In genomic region chr2:148021919-148022570, GRCm38 (mm10) we compare ENCODE assay signal across 22 mouse cellular contexts. TPM values are rescaled to one million over a fixed set of nuclear protein-coding genes. Genes with fewer than 3 reads are reported as not detected.
DNase-seq lines count a peak whose midpoint lies in the region; ATAC-seq lines count a peak whose summit lies in the region.
"Had no signal": no experiment of that assay in that cellular context is flagged by ENCODE, and none has a peak within 500 bp of the region (broad histone marks: within the 10 kb centered on the region; RNA-seq: fewer than 3 reads in every experiment).

No protein-coding gene starts in this region.

- no peak overlapping the region for H3K4me2 ChIP-seq in liver, embryonic 12.5 days
- H3K4me2 ChIP-seq in liver, embryonic 11.5 days = no peak overlapping the region
- H3K4me2 ChIP-seq in midbrain, embryonic 11.5 days = peak overlapping the region; percentile 1; the same call in 1 of the 2 replicates
- no peak overlapping the region for H3K4me2 ChIP-seq in midbrain, embryonic 16.5 days (ENCODE audit: low read length)
- 0 out of 2 replicates have a peak overlapping the region, but pooled peaks have one; percentile 4 for H3K4me2 ChIP-seq in midbrain, embryonic 14.5 days (ENCODE audit: low read length)
- H3K4me2 ChIP-seq in kidney, embryonic 16.5 days (replicated peaks; ENCODE audit: low read depth, low read length) = no peak overlapping the region
- H3K4me2 ChIP-seq: forebrain, embryonic 12.5 days had no signal

- peak overlapping the region; percentile 20; the same call in 1 of the 2 replicates for H3K27ac ChIP-seq in liver, embryonic 12.5 days
- H3K27ac ChIP-seq in liver, embryonic 11.5 days (ENCODE audit: low read depth, low read length) = no peak overlapping the region; the same call in 1 of the 2 replicates
- peak overlapping the region; percentile 62 for H3K27ac ChIP-seq in midbrain, embryonic 11.5 days (ENCODE audit: low read depth, low read length)
- H3K27ac ChIP-seq in midbrain, embryonic 16.5 days (ENCODE audit: low read length) = no peak overlapping the region
- H3K27ac ChIP-seq in midbrain, embryonic 14.5 days (replicated peaks; ENCODE audit: low read depth, low read length) = 0 out of 2 replicates have a peak overlapping the region, but pooled peaks have one; percentile 20
- no peak overlapping the region for H3K27ac ChIP-seq in kidney, embryonic 16.5 days (ENCODE audit: low read length)
- H3K27ac ChIP-seq: forebrain, embryonic 12.5 days; layer of hippocampus, adult 2 months had no signal

- H3K4me1 ChIP-seq in liver, embryonic 12.5 days = 0 out of 2 replicates have a peak, but pooled peaks cover 3% of the 10 kb centered on the region
- H3K4me1 ChIP-seq in liver, embryonic 11.5 days (replicated peaks; ENCODE audit: control insufficient read depth, insufficient read depth, low read length) = no peaks in the 10 kb centered on the region
- peaks cover 6% of the 10 kb centered on the region; the same call in 1 of the 2 replicates for H3K4me1 ChIP-seq in midbrain, embryonic 11.5 days (ENCODE audit: control insufficient read depth, insufficient read depth, low read length)
- H3K4me1 ChIP-seq in midbrain, embryonic 16.5 days (ENCODE audit: control insufficient read depth, insufficient read depth, low read length) = no peaks in the 10 kb centered on the region
- H3K4me1 ChIP-seq in midbrain, embryonic 14.5 days (ENCODE audit: control insufficient read depth, insufficient read depth, low read length) = no peaks in the 10 kb centered on the region
- H3K4me1 ChIP-seq in kidney, embryonic 16.5 days (ENCODE audit: insufficient read depth, low read length) = 0 out of 2 replicates have a peak, but pooled peaks cover 5% of the 10 kb centered on the region

- peaks cover 26% of the 10 kb centered on the region; the same call in 1 of the 2 replicates for H3K27me3 ChIP-seq in liver, embryonic 12.5 days (replicated peaks)
- H3K27me3 ChIP-seq in liver, embryonic 11.5 days (replicated peaks; ENCODE audit: control insufficient read depth, insufficient read depth, low read length) = peaks cover 6% of the 10 kb centered on the region; the same call in 1 of the 2 replicates
- peaks cover 65% of the 10 kb centered on the region for H3K27me3 ChIP-seq in midbrain, embryonic 11.5 days (ENCODE audit: control insufficient read depth, insufficient read depth, low read length)
- H3K27me3 ChIP-seq in midbrain, embryonic 16.5 days (ENCODE audit: control insufficient read depth, insufficient read depth, low read depth, low read length) = peaks cover 65% of the 10 kb centered on the region
- peaks cover 88% of the 10 kb centered on the region for H3K27me3 ChIP-seq in midbrain, embryonic 14.5 days (ENCODE audit: control insufficient read depth, insufficient read depth, low read length)
- peaks cover 77% of the 10 kb centered on the region for H3K27me3 ChIP-seq in kidney, embryonic 16.5 days (ENCODE audit: insufficient read depth, low read length)

- no peaks in the 10 kb centered on the region for H3K36me3 ChIP-seq in liver, embryonic 12.5 days
- H3K36me3 ChIP-seq in liver, embryonic 11.5 days (ENCODE audit: control insufficient read depth, insufficient read depth, low read length) = no peaks in the 10 kb centered on the region
- no peaks in the 10 kb centered on the region for H3K36me3 ChIP-seq in midbrain, embryonic 11.5 days (ENCODE audit: control insufficient read depth, insufficient read depth, low read length)
- H3K36me3 ChIP-seq in midbrain, embryonic 16.5 days (ENCODE audit: control insufficient read depth, insufficient read depth, low read length) = no peaks in the 10 kb centered on the region
- no peaks in the 10 kb centered on the region for H3K36me3 ChIP-seq in midbrain, embryonic 14.5 days (ENCODE audit: control insufficient read depth, insufficient read depth, low read length)
- H3K36me3 ChIP-seq in kidney, embryonic 16.5 days (ENCODE audit: insufficient read depth, low read length) = no peaks in the 10 kb centered on the region
- H3K36me3 ChIP-seq: forebrain, embryonic 12.5 days had no signal

- no peak overlapping the region for H3K9ac ChIP-seq in liver, embryonic 12.5 days
- no peak overlapping the region for H3K9ac ChIP-seq in liver, embryonic 11.5 days (ENCODE audit: low read depth, low read length)
- H3K9ac ChIP-seq in midbrain, embryonic 11.5 days (ENCODE audit: low read length) = peak overlapping the region; percentile 6; the same call in 1 of the 2 replicates
- H3K9ac ChIP-seq in midbrain, embryonic 16.5 days (ENCODE audit: low read depth, low read length) = no peak overlapping the region
- no peak overlapping the region for H3K9ac ChIP-seq in midbrain, embryonic 14.5 days (replicated peaks; ENCODE audit: low read length)
- H3K9ac ChIP-seq in kidney, embryonic 16.5 days (replicated peaks; ENCODE audit: low read length) = no peak overlapping the region
- H3K9ac ChIP-seq: forebrain, embryonic 12.5 days had no signal

- peak; percentile 16 for DNase-seq in embryo, embryonic 9.5 days (ENCODE audit: extremely low spot score)
- no peak for DNase-seq in embryo, embryonic 11 days
- no peak for DNase-seq in liver, embryonic 11.5 days (ENCODE audit: low spot score)
- peak; percentile 88 for DNase-seq in midbrain, embryonic 11.5 days (ENCODE audit: low spot score, missing footprints)
- no peak for DNase-seq in midbrain, embryonic 14.5 days
- DNase-seq: adrenal gland, postnatal 10 days; cerebellum, adult 9-11 months; gastrocnemius, postnatal 10 days; heart, adult 18-20 months; heart, postnatal 36 days; kidney, adult 2 months; kidney, postnatal 14 days; layer of hippocampus, postnatal 36 days; right cerebral cortex, postnatal 25 days; thymus, postnatal 4 days had no signal

- no peak for ATAC-seq in liver, embryonic 12.5 days
- no peak for ATAC-seq in liver, embryonic 11.5 days (replicated peaks; ENCODE audit: low FRiP score)
- ATAC-seq in midbrain, embryonic 11.5 days (ENCODE audit: low FRiP score) = 0 out of 2 replicates have a peak, but pooled peaks have one; percentile 22
- ATAC-seq in midbrain, embryonic 16.5 days = no peak
- no peak for ATAC-seq in midbrain, embryonic 14.5 days (ENCODE audit: low FRiP score, low TSS enrichment)
- ATAC-seq in kidney, embryonic 16.5 days (ENCODE audit: low FRiP score, low TSS enrichment) = no peak
- ATAC-seq: CD4-positive, CD25-positive, alpha-beta regulatory T cell, adult 4 months; Patski had no signal

- no peaks in the 10 kb centered on the region for H3K9me3 ChIP-seq in liver, embryonic 12.5 days (replicated peaks)
- H3K9me3 ChIP-seq in liver, embryonic 11.5 days (ENCODE audit: control insufficient read depth, low read length) = no peaks in the 10 kb centered on the region
- no peaks in the 10 kb centered on the region for H3K9me3 ChIP-seq in midbrain, embryonic 11.5 days (ENCODE audit: control insufficient read depth, low read length)
- no peaks in the 10 kb centered on the region for H3K9me3 ChIP-seq in midbrain, embryonic 16.5 days (replicated peaks; ENCODE audit: control insufficient read depth, low read length, poor library complexity, severe bottlenecking)
- H3K9me3 ChIP-seq in midbrain, embryonic 14.5 days (ENCODE audit: control insufficient read depth, low read length) = no peaks in the 10 kb centered on the region
- no peaks in the 10 kb centered on the region for H3K9me3 ChIP-seq in kidney, embryonic 16.5 days (ENCODE audit: low read length)
- H3K9me3 ChIP-seq: forebrain, embryonic 12.5 days had no signal

- WGBS in liver, embryonic 12.5 days (ENCODE audit: insufficient replicate concordance) = 34% methylated on average over 5 of the region's 5 CpGs
- WGBS in liver, embryonic 11.5 days = 31% methylated on average over 5 of the region's 5 CpGs
- WGBS in midbrain, embryonic 11.5 days = 6% methylated on average over 5 of the region's 5 CpGs
- WGBS in midbrain, embryonic 16.5 days = 8% methylated on average over 5 of the region's 5 CpGs
- 6% methylated on average over 5 of the region's 5 CpGs for WGBS in midbrain, embryonic 14.5 days
- 24% methylated on average over 5 of the region's 5 CpGs for WGBS in kidney, embryonic 16.5 days

- H3K4me3 ChIP-seq in liver, embryonic 12.5 days = no peak overlapping the region
- no peak overlapping the region for H3K4me3 ChIP-seq in liver, embryonic 11.5 days (ENCODE audit: low read depth, low read length)
- no peak overlapping the region for H3K4me3 ChIP-seq in midbrain, embryonic 11.5 days (ENCODE audit: low read depth, low read length)
- H3K4me3 ChIP-seq in midbrain, embryonic 16.5 days (ENCODE audit: low read depth, low read length) = no peak overlapping the region
- H3K4me3 ChIP-seq in midbrain, embryonic 14.5 days (replicated peaks; ENCODE audit: low read depth, low read length) = no peak overlapping the region
- H3K4me3 ChIP-seq in kidney, embryonic 16.5 days (ENCODE audit: low read length) = no peak overlapping the region
- H3K4me3 ChIP-seq: forebrain, embryonic 12.5 days; layer of hippocampus, adult 2 months had no signal

RNA-seq across cellular contexts. Expression of gene Foxa2, which starts 24.7 kb away (rescaled TPM):
- polyA plus RNA-seq in liver, embryonic 12.5 days (2016; fragmentation: Nextera tagmentation; extraction: Ambion mirVana) = 5.0 and 5.4 TPM in 2 replicates
- polyA plus RNA-seq in liver, embryonic 11.5 days (2014; fragmentation: Nextera tagmentation; extraction: Ambion mirVana) = 8.8 and 10.5 TPM in 2 replicates
- 15.1 and 17.9 TPM in 2 replicates for polyA plus RNA-seq in midbrain, embryonic 11.5 days (2014; fragmentation: Nextera tagmentation; extraction: Ambion mirVana)
- 1.9 and 4.1 TPM in 2 replicates for polyA plus RNA-seq in midbrain, embryonic 16.5 days (2015; fragmentation: Nextera tagmentation; extraction: Ambion mirVana)
- 5.1 and 8.1 TPM in 2 replicates for polyA plus RNA-seq in midbrain, embryonic 14.5 days (2014; fragmentation: Nextera tagmentation; extraction: Ambion mirVana)
- polyA plus RNA-seq in kidney, embryonic 16.5 days (2015; fragmentation: Nextera tagmentation; extraction: Ambion mirVana) = 0.14 and 0.49 TPM in 2 replicates
- polyA plus RNA-seq: CD4-positive, CD25-positive, alpha-beta regulatory T cell, adult 4 months; kidney, adult 2 months had no signal

Comparison
In these comparisons a context has a peak if more than half of its experiments do, and no peak if none do; other contexts are left out.
1. DNase-seq: peak in embryo, embryonic 9.5 days (single experiment) and midbrain, embryonic 11.5 days (single experiment); none in embryo, embryonic 11 days (single experiment), liver, embryonic 11.5 days (single experiment) and midbrain, embryonic 14.5 days (single experiment).
2. H3K27ac ChIP-seq: peak in liver, embryonic 12.5 days (single experiment), midbrain, embryonic 11.5 days (single experiment) and midbrain, embryonic 14.5 days (single experiment); none in liver, embryonic 11.5 days (single experiment), midbrain, embryonic 16.5 days (single experiment) and kidney, embryonic 16.5 days (single experiment).
3. H3K4me2 ChIP-seq: peak in midbrain, embryonic 11.5 days (single experiment) and midbrain, embryonic 14.5 days (single experiment); none in liver, embryonic 12.5 days (single experiment), liver, embryonic 11.5 days (single experiment), midbrain, embryonic 16.5 days (single experiment) and kidney, embryonic 16.5 days (single experiment).